Mouse (Mus musculus): ENCODE data around the gene Taf1c.
A peak's percentile ranks its signal among the peaks of the same experiment; 100 is the strongest.

The Taf1c gene

GRCm38 (mm10) chr8:119623061-119623460 is 18.0 kb upstream of the Taf1c start:
- no peak for DNase-seq (ENCODE audit: low spot score in 2 of 2)

- DNase-seq (ENCODE audit: low spot score in 2 of 2) = no peak
Observed at GRCm38 (mm10) chr8:119622555-119622954, 17.5 kb upstream of the Taf1c start.

GRCm38 (mm10) chr8:119620848-119621465 is 15.9 kb upstream of the Taf1c start:
- no peak for DNase-seq (ENCODE audit: low spot score in 2 of 2)

GRCm38 (mm10) chr8:119620116-119620840 is 15.3 kb upstream of the Taf1c start:
- no peak for DNase-seq (ENCODE audit: low spot score in 2 of 2)

GRCm38 (mm10) chr8:119618887-119619286 is 13.9 kb upstream of the Taf1c start:
- no peak for DNase-seq (ENCODE audit: low spot score in 2 of 2)

GRCm38 (mm10) chr8:119617586-119617985 is 12.6 kb upstream of the Taf1c start:
- DNase-seq (ENCODE audit: low spot score in 2 of 2) = no peak

- DNase-seq (ENCODE audit: low spot score in 2 of 2) = no peak
Observed at GRCm38 (mm10) chr8:119616811-119617210, 11.8 kb upstream of the Taf1c start.

GRCm38 (mm10) chr8:119616358-119616757 is 11.3 kb upstream of the Taf1c start:
- DNase-seq (ENCODE audit: low spot score in 2 of 2) = no peak

- no peak for DNase-seq (ENCODE audit: low spot score in 2 of 2)
Observed at GRCm38 (mm10) chr8:119615096-119615495, 10.1 kb upstream of the Taf1c start.

- DNase-seq (ENCODE audit: low spot score in 2 of 2) = no peak
Observed at GRCm38 (mm10) chr8:119612471-119612870, 7.4 kb upstream of the Taf1c start, which contains the start of gene Adad2. TSS of gene Adad2 (plus strand) at chr8:119612747.

- no peak for DNase-seq (ENCODE audit: low spot score in 2 of 2)
Observed at GRCm38 (mm10) chr8:119606224-119606623, 1.2 kb upstream of the Taf1c start.

GRCm38 (mm10) chr8:119604398-119604803 is 621 bp downstream of the Taf1c start:
- no peak for DNase-seq (ENCODE audit: low spot score in 2 of 2)

GRCm38 (mm10) chr8:119603771-119604170 is 1.3 kb downstream of the Taf1c start:
- DNase-seq (ENCODE audit: low spot score in 2 of 2) = no peak

GRCm38 (mm10) chr8:119591456-119591855 is 13.6 kb downstream of the Taf1c start:
- DNase-seq (ENCODE audit: low spot score in 2 of 2) = no peak

- DNase-seq (ENCODE audit: low spot score in 2 of 2) = no peak
Observed at GRCm38 (mm10) chr8:119590348-119590747, 14.7 kb downstream of the Taf1c start.

- DNase-seq (ENCODE audit: low spot score in 2 of 2) = no peak
Observed at GRCm38 (mm10) chr8:119588844-119589243, 16.2 kb downstream of the Taf1c start.

- DNase-seq (ENCODE audit: low spot score in 2 of 2) = no peak
Observed at GRCm38 (mm10) chr8:119588321-119588720, 16.7 kb downstream of the Taf1c start.

GRCm38 (mm10) chr8:119585901-119586300 is 19.1 kb downstream of the Taf1c start:
- peak in 1 of 2 experiments; percentile 26 for DNase-seq (ENCODE audit: low spot score in 2 of 2)

GRCm38 (mm10) chr8:119580441-119581161 is 24.4 kb downstream of the Taf1c start:
- DNase-seq (ENCODE audit: low spot score in 2 of 2) = no peak

- DNase-seq (ENCODE audit: low spot score in 2 of 2) = no peak
Observed at GRCm38 (mm10) chr8:119579096-119579495, 25.9 kb downstream of the Taf1c start.

- DNase-seq (ENCODE audit: low spot score in 2 of 2) = no peak
Observed at GRCm38 (mm10) chr8:119575366-119575726, 29.7 kb downstream of the Taf1c start.

- peak; percentile 94 to 95 for DNase-seq (ENCODE audit: low spot score in 2 of 2)
Observed at GRCm38 (mm10) chr8:119574437-119575365, 30.3 kb downstream of the Taf1c start, which contains the start of the genes Hsdl1 and Dnaaf1. TSS of gene Hsdl1 (minus strand) at chr8:119575183. TSS of gene Dnaaf1 (plus strand) at chr8:119575235.

Measured in natural killer cell, adult 2 months (primary cell).